Mouse (Mus musculus) intestine, postnatal 0 days (tissue): ENCODE data around the gene Tspan18. TPM values are rescaled to one million over a fixed set of nuclear protein-coding genes. Genes with fewer than 3 reads are reported as not detected.

ENCODE experiments used
- ATAC-seq: fragments of 200-750 bp; cut with Nextera tagmentation; 2 replicates; pipeline ENCODE4 v1.8.0; 2017; ENCODE audit warnings: mild to moderate bottlenecking, moderate TSS enrichment, moderate library complexity
- H3K27ac ChIP-seq: fragments of 300-500 bp; sonication (generic); 2 replicates; pipeline ENCODE4 v1.5.1; 2014; ENCODE audit warnings: mild to moderate bottlenecking, low read depth, low read length, moderate library complexity
- H3K27me3 ChIP-seq: fragments of 300-500 bp; sonication (generic); replicated peaks from 2 replicates; pipeline ENCODE4 v1.6.1; 2014; ENCODE audit warnings: low read length, mixed read lengths; ENCODE audit not compliant: control insufficient read depth, insufficient read depth
- H3K36me3 ChIP-seq: fragments of 300-500 bp; sonication (generic); 2 replicates; pipeline ENCODE4 v1.6.1; 2014; ENCODE audit warnings: mild to moderate bottlenecking, moderate library complexity; ENCODE audit not compliant: control insufficient read depth, insufficient read depth
- H3K4me1 ChIP-seq: fragments of 300-500 bp; sonication (generic); replicated peaks from 2 replicates; pipeline ENCODE4 v1.6.1; 2014; ENCODE audit warnings: antibody characterized with exemption, low read length, mixed read lengths; ENCODE audit not compliant: control insufficient read depth, insufficient read depth
- H3K4me2 ChIP-seq: fragments of 300-500 bp; sonication (generic); replicated peaks from 2 replicates; pipeline ENCODE4 v1.6.1; 2014; ENCODE audit warnings: low read depth, mild to moderate bottlenecking, moderate library complexity
- H3K4me3 ChIP-seq: fragments of 300-500 bp; sonication (generic); 2 replicates; pipeline ENCODE4 v1.5.1; 2014; ENCODE audit warnings: low read depth, low read length
- H3K9ac ChIP-seq: fragments of 300-500 bp; sonication (generic); 2 replicates; pipeline ENCODE4 v1.6.1; 2014; ENCODE audit warnings: mild to moderate bottlenecking, low read depth, low read length
- H3K9me3 ChIP-seq: fragments of 300-500 bp; sonication (generic); 2 replicates; pipeline ENCODE4 v1.6.1; 2016; ENCODE audit warnings: mixed run types; ENCODE audit not compliant: control insufficient read depth
- CTCF ChIP-seq: sonication (generic); IDR thresholded peaks from 2 replicates; pipeline ENCODE4 v1.5.1; 2016; ENCODE audit warnings: low read depth, mild to moderate bottlenecking, control low read depth, antibody characterized with exemption, moderate library complexity
- WGBS: fragments of 180-500 bp; shearing (Covaris S2); extraction: QIAGEN DNeasy Blood & Tissue Kit; methylation state at CpG from one replicate; pipeline ENCODE4 v1.1.7; 2014; 5-methylcytosine and 5-hydroxymethylcytosine counted together
- polyA plus RNA-seq: library from polyadenylated mRNA; unstranded; fragments of >200 nt; fragmentation: Nextera tagmentation; extraction: Ambion mirVana; gene quantifications from 2 replicates; pipeline ENCODE4 v1.2.1, GENCODE M21; 2015

The Tspan18 gene
- polyA plus RNA-seq, 1 experiment from 2014 or later = 18.0 TPM

- WGBS = 38% methylated on average over 6 of the region's 6 CpGs
- no peaks in the 10 kb centered on the region for H3K27me3 ChIP-seq
- no peak overlapping the region for H3K27ac ChIP-seq
- 0 out of 2 replicates have a peak, but pooled peaks cover 5% of the 10 kb centered on the region for H3K4me1 ChIP-seq
- H3K36me3 ChIP-seq = peaks cover 4% of the 10 kb centered on the region
- no peaks in the 10 kb centered on the region for H3K9me3 ChIP-seq
- no peak overlapping the region for H3K9ac ChIP-seq
- ATAC-seq = 0 out of 2 replicates have a peak, but pooled peaks have one; percentile 10
- no peak overlapping the region for H3K4me2 ChIP-seq
- H3K4me3 ChIP-seq = no peak overlapping the region
- no peak for TF ChIP-seq CTCF
These were observed 141.6 kb downstream of the Tspan18 start for GRCm38 (mm10) chr2:93192671-93193080.

DNA sequence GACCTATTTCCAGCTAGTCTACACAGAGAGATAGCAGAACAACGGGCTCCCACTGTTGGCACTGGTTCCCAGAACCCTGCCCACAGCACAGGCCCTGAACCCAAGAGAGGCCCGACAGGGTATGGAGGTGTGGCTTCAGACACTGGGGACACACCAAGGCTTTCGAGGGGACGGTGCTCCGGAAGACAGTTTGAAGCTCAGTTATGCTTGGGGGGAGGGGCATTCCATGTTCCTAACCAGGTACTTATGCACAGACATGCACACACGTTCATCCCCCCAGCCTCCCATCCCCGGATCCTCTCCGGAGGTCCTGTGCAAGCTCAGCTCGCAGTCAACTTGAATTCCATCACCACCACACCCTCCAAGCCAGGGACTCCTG lies 142.1 kb downstream of the Tspan18 start:
- Histone ChIP-seq H3K9me3 (no peaks in the 10 kb centered on the region), H3K36me3 (peaks cover under 1% of the 10 kb centered on the region), H3K4me3 (no peak overlapping the region), H3K4me2 (no peak overlapping the region), H3K27me3 (no peaks in the 10 kb centered on the region), H3K9ac (no peak overlapping the region), H3K27ac (no peak overlapping the region; the same call in 1 of the 2 replicates), H3K4me1 (0 out of 2 replicates have a peak, but pooled peaks cover 5% of the 10 kb centered on the region)
- 30% methylated on average over 9 of the region's 9 CpGs for WGBS
- TF ChIP-seq CTCF = no peak
- no peak for ATAC-seq

DNA sequence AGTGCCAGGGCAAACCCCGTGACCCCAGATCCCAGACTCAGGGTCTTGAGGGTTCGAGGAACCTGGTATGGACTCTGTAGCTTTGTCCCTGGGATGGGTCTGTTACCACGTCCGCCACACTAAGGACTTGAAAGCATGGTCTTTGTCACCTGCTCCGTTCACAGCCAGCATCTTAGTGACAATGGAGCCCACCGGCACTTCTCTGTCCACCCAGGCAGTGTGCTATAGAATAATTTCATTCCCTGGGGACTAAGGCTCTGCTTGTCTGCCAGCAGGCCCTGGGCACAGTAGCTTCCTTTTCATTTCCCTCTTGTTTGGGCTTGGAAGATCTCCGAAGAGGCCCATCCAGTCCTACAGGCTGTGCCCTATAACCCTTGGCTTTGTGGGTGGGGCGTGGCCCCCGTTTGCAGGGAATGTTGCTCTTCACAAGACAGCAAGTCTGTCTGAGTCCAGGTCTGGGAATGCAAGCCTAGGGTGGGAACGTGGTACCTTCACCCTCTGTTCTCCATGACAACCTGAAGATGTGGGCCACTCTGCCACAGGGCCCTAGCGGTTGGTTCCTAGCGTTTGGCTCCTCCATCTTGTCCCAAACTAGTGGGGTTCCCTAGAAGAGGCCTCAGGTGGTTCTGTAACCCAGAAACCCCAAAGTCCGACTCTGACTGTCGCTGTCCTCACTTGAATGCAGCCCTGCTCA lies 142.7 kb downstream of the Tspan18 start:
- Histone ChIP-seq H3K4me1 (0 out of 2 replicates have a peak, but pooled peaks cover 5% of the 10 kb centered on the region), H3K27ac (no peak overlapping the region; the same call in 1 of the 2 replicates), H3K36me3 (no peaks in the 10 kb centered on the region; the same call in 1 of the 2 replicates), H3K9ac (no peak overlapping the region), H3K27me3 (no peaks in the 10 kb centered on the region), H3K4me3 (no peak overlapping the region), H3K4me2 (peak overlapping the region; percentile 24; the same call in 1 of the 2 replicates), H3K9me3 (no peaks in the 10 kb centered on the region)
- 68% methylated on average over 14 of the region's 14 CpGs for WGBS
- no peak for ATAC-seq
- TF ChIP-seq CTCF = no peak

DNA sequence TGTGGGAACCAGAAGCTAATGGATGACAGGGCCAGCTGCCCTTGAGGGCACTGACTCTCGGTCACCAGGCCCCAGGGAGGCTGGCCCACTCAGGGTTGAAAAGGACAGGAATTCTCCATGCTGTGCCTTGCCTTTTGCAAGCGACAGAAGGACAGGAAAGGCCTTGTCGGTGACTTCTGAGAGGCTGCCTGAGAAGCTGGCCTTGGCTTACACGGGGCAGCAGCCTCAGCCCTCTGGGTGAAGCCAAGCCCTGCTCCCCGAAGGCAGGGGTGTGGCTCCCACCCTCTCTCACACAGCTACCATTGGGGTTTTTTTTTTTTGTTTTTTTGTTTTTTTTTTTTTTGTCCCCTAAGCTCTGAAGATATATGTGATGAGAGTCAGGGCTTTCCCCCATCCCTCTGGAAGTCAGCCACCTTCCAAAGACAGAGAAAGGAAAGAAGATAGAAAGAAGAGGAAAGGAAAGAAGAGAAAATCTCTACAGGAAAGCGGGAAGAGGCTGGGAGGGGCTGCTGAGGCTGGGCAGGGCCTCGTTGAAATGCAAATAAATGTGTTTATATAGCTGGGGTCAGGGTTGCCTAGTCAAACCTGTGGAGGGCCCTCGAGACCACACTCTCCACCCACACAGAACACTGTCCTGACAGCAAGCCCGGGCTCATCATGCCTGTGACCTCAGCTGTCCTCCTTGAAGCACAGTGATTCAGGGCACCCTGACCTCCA lies 143.4 kb downstream of the Tspan18 start:
- Histone ChIP-seq H3K4me3 (no peak overlapping the region), H3K9me3 (no peaks in the 10 kb centered on the region), H3K4me1 (0 out of 2 replicates have a peak, but pooled peaks cover 5% of the 10 kb centered on the region), H3K9ac (no peak overlapping the region), H3K36me3 (no peaks in the 10 kb centered on the region), H3K27me3 (no peaks in the 10 kb centered on the region), H3K4me2 (peak overlapping the region; percentile 30), H3K27ac (no peak overlapping the region)
- no peak for ATAC-seq
- WGBS = 21% methylated on average over 9 of the region's 9 CpGs
- 0 out of 2 replicates have a peak, but pooled peaks have one; percentile 2 for TF ChIP-seq CTCF

DNA sequence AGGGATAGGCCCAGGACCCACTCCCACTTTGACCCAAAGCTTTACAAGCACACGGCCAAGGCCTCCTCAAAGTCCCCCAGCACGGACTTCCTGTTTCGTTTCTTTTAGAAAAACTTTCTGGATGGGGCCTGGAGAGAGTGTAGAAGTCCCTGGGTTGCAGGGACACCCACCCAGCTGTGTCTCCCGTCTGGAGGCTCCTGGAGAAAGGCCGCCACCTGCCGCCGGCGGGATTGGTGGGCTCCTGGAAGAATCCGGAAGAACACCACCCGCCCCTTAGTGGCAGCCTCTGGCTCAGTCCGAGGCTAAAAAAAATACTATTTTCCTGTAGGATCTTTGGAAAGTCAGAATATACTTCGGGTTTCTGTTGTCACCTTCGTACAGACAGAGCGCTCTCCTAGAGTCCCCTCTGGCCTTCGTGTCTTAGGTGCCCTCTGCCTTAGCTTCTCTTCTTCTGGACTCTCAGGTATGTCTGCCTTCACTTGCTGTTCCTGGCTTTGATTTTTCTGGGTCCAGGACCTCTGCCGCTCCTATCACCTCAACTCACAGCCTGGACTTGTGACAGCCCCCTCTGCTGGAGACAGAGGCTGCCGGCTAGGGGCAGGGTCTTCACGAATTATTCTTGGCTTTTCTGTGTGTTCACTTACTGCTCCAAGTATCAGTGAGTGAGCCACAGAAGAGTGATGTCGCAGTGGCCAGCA lies 145.4 kb downstream of the Tspan18 start:
- TF ChIP-seq CTCF = peak; percentile 54
- 5% methylated on average over 19 of the region's 19 CpGs for WGBS
- peak overlapping the region; percentile 75; the same call in 1 of the 2 replicates for H3K27ac ChIP-seq
- no peaks in the 10 kb centered on the region for H3K27me3 ChIP-seq
- peak overlapping the region; percentile 59 for H3K9ac ChIP-seq
- 0 out of 2 replicates have a peak, but pooled peaks cover 5% of the 10 kb centered on the region for H3K4me1 ChIP-seq
- peak overlapping the region; percentile 99 for H3K4me2 ChIP-seq
- peak overlapping the region; percentile 66 for H3K4me3 ChIP-seq
- H3K9me3 ChIP-seq = no peaks in the 10 kb centered on the region
- ATAC-seq = no peak
- H3K36me3 ChIP-seq = no peaks in the 10 kb centered on the region
